Mouse (Mus musculus): Measurements from ENCODE around the gene Gm2026. TPM values are rescaled to one million over a fixed set of nuclear protein-coding genes. Genes with fewer than 3 reads are reported as not detected.
"Not testable (repeated sequence)": the region's sequence is repeated elsewhere in the genome, so short reads cannot be mapped to it uniquely, and the experiment has no call there.

Gm2026 gene
- total RNA-seq (2014; rRNA removed) (11.7 and 11.8 TPM in 2 replicates), polyA plus RNA-seq (2015; fragmentation: Nextera tagmentation; extraction: Ambion mirVana) (18.4 and 19.6 TPM in 2 replicates)

DNA sequence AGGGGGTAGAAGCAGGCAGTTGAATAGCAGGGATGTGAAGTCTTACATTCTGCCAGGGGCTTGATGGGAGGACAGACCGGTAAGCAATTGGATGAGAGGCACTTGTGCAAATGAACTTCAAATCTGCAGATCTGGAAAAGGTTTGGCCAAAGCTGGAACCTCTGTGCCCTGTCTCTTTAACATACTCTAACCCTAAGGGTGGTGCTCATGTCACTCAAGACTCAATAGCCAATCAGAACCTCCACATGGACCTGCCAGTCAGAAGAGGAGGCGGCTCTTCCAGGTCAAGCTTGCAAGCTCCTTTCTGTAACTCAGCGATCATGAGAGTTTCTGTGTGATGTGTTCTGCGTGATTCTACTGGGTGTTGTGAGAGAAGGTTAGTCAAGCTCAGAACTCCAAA, at the start of gene Gm2026:
TSS of gene Gm2026 (plus strand) at position 301 of the 400 bp plus-strand sequence.
- H3K9me3 ChIP-seq (ENCODE audit: low read length): not testable (repeated sequence)
- no CpG with 5 or more reads among the region's 4 CpGs for WGBS

GRCm38 (mm10) chr2:175931000-175931399, 34.1 kb upstream of the Gm2026 start, which contains the start of gene Zfp966:
Zfp966 (minus strand) TSS chr2:175931100.
- H3K9me3 ChIP-seq (ENCODE audit: low read length); H3K4me1 ChIP-seq (ENCODE audit: insufficient read depth, low read length); DNase-seq (ENCODE audit: low spot score); H3K27me3 ChIP-seq (ENCODE audit: insufficient read depth, low read length); H3K4me3 ChIP-seq (ENCODE audit: low read depth, low read length); H3K4me2 ChIP-seq (ENCODE audit: low read depth, low read length, poor library complexity, severe bottlenecking); H3K27ac ChIP-seq (ENCODE audit: low read depth, low read length); ATAC-seq (ENCODE audit: low FRiP score); H3K9ac ChIP-seq (replicated peaks; ENCODE audit: low read length, poor library complexity, severe bottlenecking); H3K36me3 ChIP-seq (ENCODE audit: insufficient read depth, low read length): not testable (repeated sequence)
- WGBS: no CpG with 5 or more reads among the region's 6 CpGs

More for the DNA sequence above, at the start of gene Gm2026:
- not testable (repeated sequence) for H3K4me2 ChIP-seq (ENCODE audit: low read depth, low read length, poor library complexity, severe bottlenecking); H3K4me1 ChIP-seq (ENCODE audit: insufficient read depth, low read length); H3K4me3 ChIP-seq (ENCODE audit: low read depth, low read length); DNase-seq (ENCODE audit: low spot score); H3K27me3 ChIP-seq (ENCODE audit: insufficient read depth, low read length); H3K9ac ChIP-seq (replicated peaks; ENCODE audit: low read length, poor library complexity, severe bottlenecking); H3K36me3 ChIP-seq (ENCODE audit: insufficient read depth, low read length); H3K27ac ChIP-seq (ENCODE audit: low read depth, low read length); ATAC-seq (ENCODE audit: low FRiP score)

Other genes with a start within 250 kb of the Gm2026 start
- gene Gm2007, start 223.8 kb upstream of the Gm2026 start, total RNA-seq (2014; rRNA removed): not detected in 2 replicates
- not detected in 2 replicates for gene Gm2007, start 223.8 kb upstream of the Gm2026 start, polyA plus RNA-seq (2015; fragmentation: Nextera tagmentation; extraction: Ambion mirVana)
- 2.8 and 3.2 TPM in 2 replicates for gene Gm14288, start 164.2 kb upstream of the Gm2026 start, total RNA-seq (2014; rRNA removed)
- 1.6 and 1.7 TPM in 2 replicates for gene Gm14288, start 164.2 kb upstream of the Gm2026 start, polyA plus RNA-seq (2015; fragmentation: Nextera tagmentation; extraction: Ambion mirVana)
- 13.2 and 19.5 TPM in 2 replicates for gene Gm6710, start 96.1 kb upstream of the Gm2026 start, total RNA-seq (2014; rRNA removed)
- gene Gm6710, start 96.1 kb upstream of the Gm2026 start, polyA plus RNA-seq (2015; fragmentation: Nextera tagmentation; extraction: Ambion mirVana): 26.2 and 32.4 TPM in 2 replicates
- 3.4 and 6.2 TPM in 2 replicates for gene Zfp966, start 34.2 kb upstream of the Gm2026 start, total RNA-seq (2014; rRNA removed)
- gene Zfp966, start 34.2 kb upstream of the Gm2026 start, polyA plus RNA-seq (2015; fragmentation: Nextera tagmentation; extraction: Ambion mirVana): 0.68 and 0.91 TPM in 2 replicates
- 0.33 and 0.52 TPM in 2 replicates for gene Gm2004, start 184.5 kb downstream of the Gm2026 start, total RNA-seq (2014; rRNA removed)
- gene Gm2004, start 184.5 kb downstream of the Gm2026 start, polyA plus RNA-seq (2015; fragmentation: Nextera tagmentation; extraction: Ambion mirVana): 0.23 and 0.29 TPM in 2 replicates

Data from midbrain, postnatal 0 days (tissue).